34 mouse cellular contexts compared by ENCODE assay signal in the genomic region with DNA sequence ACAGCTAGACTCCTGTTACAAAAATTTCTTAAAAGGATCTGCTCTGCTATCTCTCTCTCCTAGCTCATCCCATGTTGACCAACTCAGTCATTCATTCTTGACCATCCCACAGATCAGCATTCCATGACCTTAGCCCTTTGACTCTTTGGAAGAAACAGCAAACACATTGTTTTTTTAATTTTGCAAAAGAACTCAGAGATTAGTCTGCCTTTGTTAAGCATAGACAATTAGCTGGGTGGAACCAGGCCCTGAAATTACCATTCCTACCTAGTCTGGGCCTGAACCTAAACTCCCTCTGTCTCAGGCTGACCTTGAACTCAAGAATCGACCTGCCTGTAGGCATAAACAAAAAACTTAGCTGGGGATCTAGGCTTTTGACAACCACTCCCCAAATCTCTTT. TPM values are rescaled to one million over a fixed set of nuclear protein-coding genes. Genes with fewer than 3 reads are reported as not detected.
"Had no signal": no experiment of that assay in that cellular context is flagged by ENCODE, and none has a peak within 500 bp of the region (broad histone marks: within the 10 kb centered on the region; RNA-seq: fewer than 3 reads in every experiment).

No protein-coding gene starts in this region.

- H3K4me1 ChIP-seq: heart, embryonic 13.5 days; heart, embryonic 15.5 days; hindbrain, embryonic 13.5 days; intestine, embryonic 15.5 days; limb, embryonic 13.5 days; limb, embryonic 15.5 days; liver, embryonic 12.5 days had no signal

- DNase-seq: gastrocnemius, adult 2 months; gastrocnemius, postnatal 10 days; gastrocnemius, postnatal 25 days; heart, adult 2 months; heart, postnatal 14 days; heart, postnatal 36 days; kidney, adult 18-20 months; kidney, adult 8-10 months; kidney, postnatal 10 days; kidney, postnatal 25 days; kidney, postnatal 4 days had no signal

- H3K4me3 ChIP-seq: gastrocnemius, adult 2 months; heart, adult 2 months; heart, embryonic 13.5 days; heart, embryonic 15.5 days; hindbrain, embryonic 13.5 days; intestine, embryonic 15.5 days; layer of hippocampus, adult 2 months; left cerebral cortex, adult 2 months; limb, embryonic 13.5 days; limb, embryonic 15.5 days; liver, embryonic 12.5 days had no signal

- H3K27me3 ChIP-seq: heart, embryonic 13.5 days; heart, embryonic 15.5 days; hindbrain, embryonic 13.5 days; intestine, embryonic 15.5 days; limb, embryonic 13.5 days; limb, embryonic 15.5 days; liver, embryonic 12.5 days had no signal

- H3K9ac ChIP-seq: heart, embryonic 13.5 days; heart, embryonic 15.5 days; hindbrain, embryonic 13.5 days; intestine, embryonic 15.5 days; limb, embryonic 13.5 days; limb, embryonic 15.5 days; liver, embryonic 12.5 days; liver, embryonic 14.5 days had no signal

- ATAC-seq: hindbrain, embryonic 16.5 days; inflammation-experienced regulatory T-cells, adult 6 months; intestine, embryonic 15.5 days; intestine, postnatal 0 days; liver, embryonic 12.5 days had no signal

- H3K36me3 ChIP-seq: heart, embryonic 13.5 days; heart, embryonic 15.5 days; hindbrain, embryonic 13.5 days; intestine, embryonic 15.5 days; limb, embryonic 13.5 days; limb, embryonic 15.5 days; liver, embryonic 12.5 days had no signal

- H3K9me3 ChIP-seq: heart, embryonic 13.5 days; heart, embryonic 15.5 days; hindbrain, embryonic 13.5 days; intestine, embryonic 15.5 days; limb, embryonic 13.5 days; limb, embryonic 15.5 days; liver, embryonic 12.5 days had no signal

- H3K4me2 ChIP-seq: heart, embryonic 11.5 days; heart, embryonic 13.5 days; heart, embryonic 15.5 days; hindbrain, embryonic 13.5 days; intestine, embryonic 15.5 days; limb, embryonic 13.5 days; limb, embryonic 15.5 days; liver, embryonic 12.5 days had no signal

- H3K27ac ChIP-seq: gastrocnemius, adult 2 months; heart, adult 2 months; heart, embryonic 13.5 days; heart, embryonic 15.5 days; hindbrain, embryonic 13.5 days; intestine, embryonic 15.5 days; layer of hippocampus, adult 2 months; left cerebral cortex, adult 2 months; limb, embryonic 13.5 days; limb, embryonic 15.5 days; liver, embryonic 12.5 days; liver, embryonic 14.5 days had no signal

RNA-seq across cellular contexts. Expression of a gene that starts 38.8 kb away (rescaled TPM):
- total RNA-seq: gastrocnemius, postnatal 10 days; gastrocnemius, postnatal 4 days; hematopoietic stem cell, adult 5-6 weeks; left cerebral cortex, postnatal 14 days had no signal
- polyA plus RNA-seq: heart, embryonic 11.5 days; heart, embryonic 13.5 days; heart, embryonic 15.5 days; heart, postnatal 0 days; hindbrain, embryonic 11.5 days; intestine, embryonic 15.5 days; kidney, embryonic 14.5 days; kidney, embryonic 16.5 days; limb, embryonic 11.5 days; limb, embryonic 15.5 days; liver, embryonic 14.5 days; liver, embryonic 16.5 days had no signal
